Mouse (Mus musculus) embryonic facial prominence, embryonic 14.5 days (tissue): Measurements from ENCODE around the gene Ankrd33b. TPM values are rescaled to one million over a fixed set of nuclear protein-coding genes. Genes with fewer than 3 reads are reported as not detected.

Experiments
- ATAC-seq: fragments of 200-750 bp; cut with Nextera tagmentation; 2 replicates; pipeline ENCODE4 v1.8.0; 2017; ENCODE audit warnings: low read depth, moderate number of reproducible peaks, moderate TSS enrichment
- DNase-seq: peaks from one replicate; pipeline ENCODE4 v3.0.0-alpha.2; 2015; ENCODE audit warnings: low spot score
- H3K27ac ChIP-seq: fragments of 300-500 bp; sonication (generic); replicated peaks from 2 replicates; pipeline ENCODE4 v1.5.1; 2014; ENCODE audit warnings: low read depth, mild to moderate bottlenecking, low read length, moderate library complexity
- H3K27me3 ChIP-seq: fragments of 300-500 bp; sonication (generic); replicated peaks from 2 replicates; pipeline ENCODE4 v1.6.1; 2014; ENCODE audit warnings: low read length; ENCODE audit not compliant: control insufficient read depth, insufficient read depth
- H3K36me3 ChIP-seq: fragments of 300-500 bp; sonication (generic); 2 replicates; pipeline ENCODE4 v1.6.1; 2014; ENCODE audit warnings: low read length, mixed read lengths; ENCODE audit not compliant: control insufficient read depth, insufficient read depth
- H3K4me1 ChIP-seq: fragments of 300-500 bp; sonication (generic); 2 replicates; pipeline ENCODE4 v1.6.1; 2014; ENCODE audit warnings: antibody characterized with exemption, low read length; ENCODE audit not compliant: control insufficient read depth, insufficient read depth
- H3K4me2 ChIP-seq: fragments of 300-500 bp; sonication (generic); 2 replicates; pipeline ENCODE4 v1.6.1; 2014; ENCODE audit warnings: low read depth, mild to moderate bottlenecking, low read length, moderate library complexity, mixed read lengths
- H3K4me3 ChIP-seq: fragments of 300-500 bp; sonication (generic); 2 replicates; pipeline ENCODE4 v1.5.1; 2014; ENCODE audit warnings: low read depth, mild to moderate bottlenecking, low read length
- H3K9ac ChIP-seq: fragments of 300-500 bp; sonication (generic); 2 replicates; pipeline ENCODE4 v1.6.1; 2014; ENCODE audit warnings: low read depth, mild to moderate bottlenecking, low read length, moderate library complexity, mixed read lengths
- H3K9me3 ChIP-seq: fragments of 300-500 bp; sonication (generic); 2 replicates; pipeline ENCODE4 v1.6.1; 2016; ENCODE audit warnings: low read length; ENCODE audit not compliant: control insufficient read depth
- WGBS: fragments of 180-500 bp; shearing (Covaris S2); extraction: QIAGEN DNeasy Blood & Tissue Kit; methylation state at CpG from one replicate; pipeline ENCODE4 v1.1.7; 2014; 5-methylcytosine and 5-hydroxymethylcytosine counted together
- polyA plus RNA-seq: library from polyadenylated mRNA; unstranded; fragments of >200 nt; fragmentation: Nextera tagmentation; extraction: Ambion mirVana; gene quantifications from 2 replicates; pipeline ENCODE4 v1.2.1, GENCODE M21; 2014

The Ankrd33b gene
- polyA plus RNA-seq, 1 experiment from 2014 or later, result 1.1 TPM

DNA sequence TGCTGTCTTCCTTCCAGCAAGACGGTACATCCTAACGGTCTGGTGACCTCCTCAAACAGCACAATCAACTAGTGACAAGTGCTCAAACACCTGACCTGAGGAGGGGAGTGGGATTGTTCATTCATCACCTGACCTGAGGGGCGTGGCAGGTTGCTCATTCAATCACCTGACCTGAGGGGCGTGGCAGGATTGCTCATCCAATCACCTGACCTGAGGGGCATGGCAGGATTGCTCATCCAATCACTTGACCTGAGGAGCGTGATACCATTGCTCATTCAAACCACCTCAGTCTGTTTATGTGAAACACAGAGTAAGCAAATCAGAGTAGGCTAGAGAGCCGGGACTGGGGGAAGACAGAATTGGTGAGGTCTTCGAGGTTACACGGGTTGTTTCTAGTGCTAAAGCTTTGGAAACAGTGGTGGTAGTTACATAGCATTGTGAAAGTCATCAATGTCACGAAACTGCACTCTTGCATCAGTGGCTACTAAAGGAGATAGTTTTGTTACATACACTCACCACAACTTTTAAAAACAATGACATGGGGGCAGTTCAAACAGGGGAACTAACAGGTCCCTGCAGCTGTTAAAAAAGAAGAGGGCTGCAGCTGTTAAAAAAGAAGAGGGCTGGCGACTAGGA is 28.8 kb downstream of the Ankrd33b start:
- Histone ChIP-seq H3K4me3 (no peak overlapping the region), H3K4me1 (no peaks in the 10 kb centered on the region), H3K9me3 (no peaks in the 10 kb centered on the region), H3K27ac (no peak overlapping the region), H3K4me2 (no peak overlapping the region), H3K27me3 (no peaks in the 10 kb centered on the region), H3K36me3 (no peaks in the 10 kb centered on the region), H3K9ac (no peak overlapping the region)
- DNase-seq (no peak), ATAC-seq (no peak)
- 76% methylated on average over 10 of the region's 10 CpGs for whole genome bisulfite sequencing

GRCm38 (mm10) chr15:31337983-31338382 is 29.5 kb downstream of the Ankrd33b start:
- 83% methylated on average over 6 of the region's 6 CpGs for WGBS
- Histone ChIP-seq H3K4me2 (no peak overlapping the region), H3K4me1 (no peaks in the 10 kb centered on the region), H3K4me3 (no peak overlapping the region), H3K27ac (no peak overlapping the region), H3K36me3 (no peaks in the 10 kb centered on the region), H3K9me3 (no peaks in the 10 kb centered on the region), H3K27me3 (no peaks in the 10 kb centered on the region), H3K9ac (no peak overlapping the region)
- DNase-seq, result no peak
- no peak for ATAC-seq

DNA sequence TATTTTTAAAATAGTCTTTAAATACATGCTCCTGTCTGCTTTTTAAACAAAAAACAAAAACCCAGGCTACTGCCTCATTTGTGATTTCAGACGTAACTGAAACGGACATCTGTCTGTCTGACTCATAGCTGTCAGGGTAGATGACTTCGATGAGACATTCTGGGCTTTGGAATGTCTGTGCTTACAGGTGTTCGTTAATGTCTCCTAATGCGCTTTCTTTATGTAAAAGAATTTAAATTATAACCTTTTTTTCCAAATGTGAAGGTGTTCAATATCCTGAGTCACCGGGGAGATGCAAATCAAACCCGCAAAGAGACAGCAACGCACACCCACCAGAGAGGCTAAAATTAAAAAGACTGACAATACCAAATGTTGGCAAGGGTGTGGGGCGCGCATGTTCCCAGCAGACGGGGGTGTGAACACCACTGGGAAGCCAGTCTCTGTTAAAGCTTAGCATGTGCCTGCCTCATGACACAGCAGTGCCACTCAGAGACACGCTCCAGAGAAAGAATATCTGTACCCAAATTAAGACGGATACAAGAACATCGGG is 30.3 kb downstream of the Ankrd33b start:
- H3K4me2 ChIP-seq, result no peak overlapping the region
- H3K27ac ChIP-seq, result no peak overlapping the region
- 0 out of 2 replicates have a peak, but pooled peaks have one; percentile 53 for ATAC-seq
- no peaks in the 10 kb centered on the region for H3K36me3 ChIP-seq
- WGBS, result 73% methylated on average over 14 of the region's 14 CpGs
- H3K27me3 ChIP-seq, result no peaks in the 10 kb centered on the region
- H3K4me3 ChIP-seq, result no peak overlapping the region
- no peaks in the 10 kb centered on the region for H3K4me1 ChIP-seq
- H3K9me3 ChIP-seq, result no peaks in the 10 kb centered on the region
- H3K9ac ChIP-seq, result no peak overlapping the region
- no peak for DNase-seq

GRCm38 (mm10) chr15:31336685-31337084 is 30.8 kb downstream of the Ankrd33b start:
- 67% methylated on average over 4 of the region's 4 CpGs for WGBS
- no peak overlapping the region for H3K9ac ChIP-seq
- no peak overlapping the region for H3K4me2 ChIP-seq
- H3K36me3 ChIP-seq, result no peaks in the 10 kb centered on the region
- no peaks in the 10 kb centered on the region for H3K4me1 ChIP-seq
- H3K9me3 ChIP-seq, result no peaks in the 10 kb centered on the region
- ATAC-seq (peak; percentile 68; the same call in 1 of the 2 replicates), DNase-seq (no peak)
- no peak overlapping the region for H3K4me3 ChIP-seq
- no peaks in the 10 kb centered on the region for H3K27me3 ChIP-seq
- no peak overlapping the region for H3K27ac ChIP-seq

DNA sequence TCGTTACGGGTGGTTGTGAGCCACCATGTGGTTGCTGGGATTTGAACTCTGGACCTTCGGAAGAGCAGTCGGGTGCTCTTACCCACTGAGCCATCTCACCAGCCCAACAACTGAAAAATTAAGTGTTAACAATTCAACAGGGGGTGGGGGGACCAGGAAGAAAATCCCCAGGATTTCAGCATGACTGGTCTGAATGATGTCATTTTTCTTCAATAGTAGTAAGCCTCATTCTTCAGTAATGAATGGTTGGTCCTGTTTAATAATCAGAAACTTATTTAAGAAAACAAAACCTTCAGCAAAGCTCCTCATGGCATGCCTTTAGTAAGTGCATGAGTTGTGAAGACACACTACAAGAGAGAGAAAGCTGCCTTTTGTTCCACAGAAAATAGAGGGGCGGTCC is 32.7 kb downstream of the Ankrd33b start:
- Histone ChIP-seq H3K27me3 (no peaks in the 10 kb centered on the region), H3K9me3 (no peaks in the 10 kb centered on the region), H3K4me3 (no peak overlapping the region), H3K36me3 (no peaks in the 10 kb centered on the region), H3K4me1 (no peaks in the 10 kb centered on the region), H3K4me2 (no peak overlapping the region), H3K27ac (no peak overlapping the region), H3K9ac (no peak overlapping the region)
- ATAC-seq (no peak), DNase-seq (no peak)
- 92% methylated on average over 5 of the region's 5 CpGs for WGBS

DNA sequence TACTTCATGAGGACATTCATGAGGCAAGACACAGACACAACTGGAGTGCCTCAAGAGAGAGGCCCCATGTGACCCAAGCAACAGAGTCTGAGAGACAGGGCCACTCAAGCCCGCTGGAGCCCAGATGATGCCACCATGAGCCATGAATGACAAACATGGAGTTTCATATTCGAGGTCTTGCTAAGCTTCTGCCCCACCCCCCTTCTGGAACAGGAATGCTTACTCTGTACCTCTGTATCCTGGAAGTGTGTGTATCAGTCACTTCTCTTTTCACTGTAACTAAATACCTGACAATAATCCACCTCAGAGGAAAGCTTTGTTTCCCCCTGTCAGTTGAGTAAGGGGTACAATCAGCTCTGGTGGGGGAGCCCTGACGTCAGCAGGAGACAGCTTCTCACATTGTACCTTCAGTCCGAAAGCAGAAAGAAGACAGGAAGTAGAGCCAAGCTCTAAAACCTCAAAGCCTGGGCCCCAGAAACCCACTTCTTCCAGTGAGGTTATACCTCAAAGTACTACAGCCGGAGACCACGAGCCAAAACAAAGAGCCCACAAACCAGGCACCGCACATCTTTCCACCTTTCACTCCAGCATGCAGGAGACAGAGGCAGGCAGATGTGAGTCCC is 34.9 kb downstream of the Ankrd33b start:
- Histone ChIP-seq H3K4me1 (no peaks in the 10 kb centered on the region), H3K4me3 (no peak overlapping the region), H3K9ac (no peak overlapping the region), H3K27ac (no peak overlapping the region), H3K9me3 (no peaks in the 10 kb centered on the region), H3K4me2 (no peak overlapping the region), H3K27me3 (no peaks in the 10 kb centered on the region), H3K36me3 (no peaks in the 10 kb centered on the region)
- DNase-seq (no peak), ATAC-seq (no peak)
- WGBS, result 77% methylated on average over 7 of the region's 7 CpGs

- Histone ChIP-seq H3K9ac (no peak overlapping the region), H3K4me1 (no peaks in the 10 kb centered on the region), H3K27me3 (no peaks in the 10 kb centered on the region), H3K9me3 (no peaks in the 10 kb centered on the region), H3K27ac (no peak overlapping the region), H3K36me3 (no peaks in the 10 kb centered on the region), H3K4me3 (no peak overlapping the region), H3K4me2 (no peak overlapping the region)
- ATAC-seq, result no peak
- 83% methylated on average over 4 of the region's 4 CpGs for WGBS
- DNase-seq, result no peak
These were observed 35.8 kb downstream of the Ankrd33b start for GRCm38 (mm10) chr15:31331742-31332141.

DNA sequence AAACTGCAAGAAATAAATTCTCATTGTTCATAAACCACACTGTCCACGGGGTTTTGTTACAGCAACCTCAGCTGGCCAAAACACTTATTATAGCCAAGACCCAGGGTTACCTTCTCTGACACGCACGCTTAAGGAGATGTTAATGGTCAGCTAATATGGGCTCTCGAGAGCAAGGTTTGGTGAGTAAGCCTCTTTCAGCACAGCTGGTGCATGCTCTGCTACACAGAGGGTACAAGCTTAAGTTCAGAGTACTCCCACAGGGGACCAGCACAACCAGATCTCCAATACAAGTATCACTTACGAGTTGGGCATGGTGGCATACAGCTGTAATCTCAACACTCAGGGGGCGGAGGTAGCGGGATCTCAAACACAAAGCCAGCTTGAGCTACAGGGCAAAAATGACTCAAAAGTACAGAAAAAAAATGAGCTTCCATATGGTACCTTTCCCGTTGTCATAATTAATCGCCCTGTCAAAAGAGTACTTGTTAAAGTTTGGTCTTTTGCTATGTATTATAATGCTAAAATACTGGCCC is 39.4 kb downstream of the Ankrd33b start:
- no peak overlapping the region for H3K4me3 ChIP-seq
- H3K27ac ChIP-seq, result no peak overlapping the region
- DNase-seq, result no peak
- H3K27me3 ChIP-seq, result no peaks in the 10 kb centered on the region
- H3K4me1 ChIP-seq, result no peaks in the 10 kb centered on the region
- no peak overlapping the region for H3K9ac ChIP-seq
- H3K9me3 ChIP-seq, result no peaks in the 10 kb centered on the region
- WGBS, result 80% methylated on average over 9 of the region's 9 CpGs
- no peaks in the 10 kb centered on the region for H3K36me3 ChIP-seq
- ATAC-seq, result 0 out of 2 replicates have a peak, but pooled peaks have one; percentile 26
- no peak overlapping the region for H3K4me2 ChIP-seq
